Mouse (Mus musculus): ENCODE results near the gene Adprh. TPM values are rescaled to one million over a fixed set of nuclear protein-coding genes. Genes with fewer than 3 reads are reported as not detected.

The Adprh gene
- polyA plus RNA-seq, 1 experiment: 77.3 TPM

DNA sequence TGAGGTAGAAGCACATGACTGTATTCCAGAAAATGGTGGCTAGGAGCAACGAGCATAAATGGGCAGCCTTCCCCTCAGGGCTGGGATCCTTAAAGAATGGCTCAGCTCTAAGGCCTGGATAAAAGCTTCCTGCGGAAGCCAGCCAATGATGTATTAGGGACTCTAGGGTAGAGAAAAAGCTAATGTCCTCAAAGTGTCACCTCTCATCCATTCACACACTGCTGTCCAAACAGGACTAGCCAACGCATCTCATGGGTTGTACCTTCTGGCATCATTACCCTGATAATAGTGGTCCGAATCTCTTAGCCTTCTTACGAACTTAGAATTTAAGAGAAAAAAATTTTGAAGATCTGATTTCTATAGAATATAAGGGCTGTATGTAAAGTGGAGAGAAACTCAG, 10.8 kb upstream of the Adprh start:
- DNase-seq (ENCODE audit: low read depth): no peak
- TF ChIP-seq POLR2A (IDR thresholded peaks at IDR 0.05; ENCODE audit: borderline replicate concordance, extremely low read depth, insufficient read depth, insufficient read length, poor library complexity, severe bottlenecking) (no peak), CTCF (IDR thresholded peaks at IDR 0.05; ENCODE audit: borderline replicate concordance, extremely low read depth, insufficient read depth, insufficient read length) (no peak)

DNA sequence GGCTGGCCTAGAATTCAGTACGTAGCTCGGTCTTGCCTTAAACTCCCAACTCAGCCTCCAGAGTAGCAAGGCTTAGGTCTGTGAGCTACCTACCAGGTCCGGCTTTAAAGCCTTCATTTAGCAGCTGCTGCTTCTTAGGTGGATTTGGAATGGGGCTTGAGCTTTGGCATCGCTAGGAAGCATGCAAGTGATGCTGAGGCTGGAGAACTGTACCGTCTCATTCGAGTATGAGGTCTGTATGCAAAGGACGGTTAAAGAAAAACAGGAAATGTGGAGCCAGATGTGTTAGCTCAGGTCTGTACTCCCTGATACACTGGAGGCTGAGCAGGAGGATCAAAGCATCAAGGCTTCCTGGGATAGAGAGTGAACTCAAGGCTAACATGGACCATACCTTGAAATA, 9.7 kb upstream of the Adprh start:
- no peak for DNase-seq (ENCODE audit: low read depth)
- TF ChIP-seq CTCF (IDR thresholded peaks at IDR 0.05; ENCODE audit: borderline replicate concordance, extremely low read depth, insufficient read depth, insufficient read length): no peak
- TF ChIP-seq POLR2A (IDR thresholded peaks at IDR 0.05; ENCODE audit: borderline replicate concordance, extremely low read depth, insufficient read depth, insufficient read length, poor library complexity, severe bottlenecking): no peak

DNA sequence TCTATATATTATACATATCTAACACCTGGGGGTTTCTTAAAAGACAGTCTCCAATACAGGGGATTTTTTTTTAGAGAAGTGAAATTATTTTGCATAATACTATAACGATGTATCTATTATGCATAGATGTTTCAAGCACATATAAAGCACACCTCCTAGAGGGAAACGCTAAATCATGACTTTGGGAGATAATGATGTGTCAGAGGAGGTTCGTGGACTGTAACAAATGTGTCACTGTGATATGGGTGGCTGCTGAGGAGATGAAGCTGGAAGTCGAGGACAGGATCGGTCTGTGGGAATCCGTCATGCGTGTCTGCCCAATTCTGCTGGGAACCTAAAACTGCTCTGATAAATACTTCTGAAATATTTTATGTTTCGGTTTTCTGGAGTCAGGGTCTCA, 9.2 kb upstream of the Adprh start:
- TF ChIP-seq POLR2A (IDR thresholded peaks at IDR 0.05; ENCODE audit: borderline replicate concordance, extremely low read depth, insufficient read depth, insufficient read length, poor library complexity, severe bottlenecking) (no peak), CTCF (IDR thresholded peaks at IDR 0.05; ENCODE audit: borderline replicate concordance, extremely low read depth, insufficient read depth, insufficient read length) (no peak)
- no peak for DNase-seq (ENCODE audit: low read depth)

DNA sequence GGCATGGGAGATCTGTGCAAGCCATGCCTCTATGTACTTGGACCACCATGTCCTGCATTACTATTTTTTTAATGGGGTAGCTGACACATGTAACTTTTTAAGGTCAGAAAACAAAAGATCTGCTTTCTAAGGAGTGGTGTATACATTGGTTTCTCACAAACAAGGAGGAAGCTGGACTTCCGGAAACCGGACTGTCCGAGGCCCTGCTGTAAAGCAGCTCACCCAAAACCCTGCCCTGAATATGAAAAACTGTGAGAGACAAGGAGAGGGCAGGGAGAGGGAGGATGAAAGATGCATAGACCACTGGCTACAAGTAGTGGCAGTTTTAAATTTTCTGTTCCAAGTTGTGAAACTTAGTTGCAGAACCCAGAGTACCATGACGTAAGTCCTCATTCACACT, 7.5 kb upstream of the Adprh start:
- TF ChIP-seq POLR2A (IDR thresholded peaks at IDR 0.05; ENCODE audit: borderline replicate concordance, extremely low read depth, insufficient read depth, insufficient read length, poor library complexity, severe bottlenecking): no peak
- no peak for TF ChIP-seq CTCF (IDR thresholded peaks at IDR 0.05; ENCODE audit: borderline replicate concordance, extremely low read depth, insufficient read depth, insufficient read length)
- DNase-seq (ENCODE audit: low read depth): no peak

DNA sequence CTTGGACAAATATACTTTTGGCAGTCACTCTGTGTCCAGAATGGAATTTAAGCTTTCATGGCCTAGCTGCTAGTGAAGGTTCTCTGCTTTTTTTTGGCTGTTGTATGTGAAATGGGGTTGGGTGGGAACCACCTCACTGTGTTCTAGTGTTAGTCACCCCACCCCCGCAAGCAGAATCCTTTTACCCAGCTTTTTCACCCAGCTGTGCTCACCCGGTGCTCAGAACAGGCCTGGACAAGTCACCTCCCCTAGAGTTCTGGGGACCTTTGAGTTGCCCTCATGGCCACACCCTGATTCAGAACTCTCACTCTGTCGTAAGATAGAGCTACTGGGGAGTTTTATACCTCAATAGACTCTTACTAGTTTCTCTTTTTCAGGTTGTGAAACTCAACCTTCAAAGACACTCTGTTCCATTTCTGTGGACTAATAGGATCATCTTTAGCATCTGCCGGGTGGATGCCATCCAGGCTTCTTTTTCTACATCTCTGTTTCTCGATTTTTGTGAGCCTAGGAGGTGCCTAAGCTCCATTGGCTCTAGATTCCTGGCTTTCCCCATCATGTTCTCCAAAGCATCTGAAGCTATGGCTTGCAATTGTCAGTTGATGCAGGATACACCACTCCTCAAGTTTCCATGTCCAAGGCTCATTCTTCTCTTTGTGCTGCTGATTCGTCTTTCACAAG, 6.2 kb upstream of the Adprh start:
- no peak for DNase-seq (ENCODE audit: low read depth)
- TF ChIP-seq CTCF (IDR thresholded peaks at IDR 0.05; ENCODE audit: borderline replicate concordance, extremely low read depth, insufficient read depth, insufficient read length) (no peak), POLR2A (IDR thresholded peaks at IDR 0.05; ENCODE audit: borderline replicate concordance, extremely low read depth, insufficient read depth, insufficient read length, poor library complexity, severe bottlenecking) (no peak)

DNA sequence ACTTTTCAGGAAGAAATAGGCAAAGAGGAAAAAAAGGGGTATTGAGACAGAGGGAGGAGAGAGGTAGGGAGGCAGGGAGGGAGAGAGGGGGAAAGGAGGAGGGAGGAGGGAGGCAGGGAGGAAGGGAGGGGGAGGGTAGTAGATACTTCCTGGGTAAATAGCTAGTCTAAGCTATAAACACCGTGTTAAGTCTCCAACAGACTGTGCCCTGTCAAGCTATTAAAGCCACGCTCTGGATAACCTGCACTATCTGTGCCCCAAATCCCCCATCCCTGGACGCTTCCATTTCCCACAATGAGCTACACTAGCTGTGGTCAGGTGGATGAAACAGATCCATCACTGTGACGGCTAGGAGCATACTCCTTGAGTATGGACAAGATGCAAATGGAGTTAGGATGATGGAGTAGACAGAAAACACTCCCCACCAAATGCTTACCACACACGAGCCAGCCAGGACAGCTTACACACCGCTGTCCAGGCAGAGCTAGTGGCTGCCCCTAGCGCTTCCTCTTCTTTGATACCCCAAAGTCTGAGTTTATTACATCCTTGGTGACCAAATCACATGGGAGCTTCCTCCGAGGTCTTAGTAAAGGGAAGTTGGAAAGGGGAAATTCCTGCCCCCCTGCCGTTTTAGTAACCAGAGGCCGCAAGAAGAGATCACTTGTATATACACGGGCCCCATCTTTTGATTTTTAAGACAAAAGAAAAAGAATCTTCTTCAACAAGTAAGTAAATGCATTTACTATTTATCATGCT, 4.5 kb upstream of the Adprh start:
- peak; percentile 5 for DNase-seq (ENCODE audit: low read depth)
- no peak for TF ChIP-seq POLR2A (IDR thresholded peaks at IDR 0.05; ENCODE audit: borderline replicate concordance, extremely low read depth, insufficient read depth, insufficient read length, poor library complexity, severe bottlenecking)
- no peak for TF ChIP-seq CTCF (IDR thresholded peaks at IDR 0.05; ENCODE audit: borderline replicate concordance, extremely low read depth, insufficient read depth, insufficient read length)

DNA sequence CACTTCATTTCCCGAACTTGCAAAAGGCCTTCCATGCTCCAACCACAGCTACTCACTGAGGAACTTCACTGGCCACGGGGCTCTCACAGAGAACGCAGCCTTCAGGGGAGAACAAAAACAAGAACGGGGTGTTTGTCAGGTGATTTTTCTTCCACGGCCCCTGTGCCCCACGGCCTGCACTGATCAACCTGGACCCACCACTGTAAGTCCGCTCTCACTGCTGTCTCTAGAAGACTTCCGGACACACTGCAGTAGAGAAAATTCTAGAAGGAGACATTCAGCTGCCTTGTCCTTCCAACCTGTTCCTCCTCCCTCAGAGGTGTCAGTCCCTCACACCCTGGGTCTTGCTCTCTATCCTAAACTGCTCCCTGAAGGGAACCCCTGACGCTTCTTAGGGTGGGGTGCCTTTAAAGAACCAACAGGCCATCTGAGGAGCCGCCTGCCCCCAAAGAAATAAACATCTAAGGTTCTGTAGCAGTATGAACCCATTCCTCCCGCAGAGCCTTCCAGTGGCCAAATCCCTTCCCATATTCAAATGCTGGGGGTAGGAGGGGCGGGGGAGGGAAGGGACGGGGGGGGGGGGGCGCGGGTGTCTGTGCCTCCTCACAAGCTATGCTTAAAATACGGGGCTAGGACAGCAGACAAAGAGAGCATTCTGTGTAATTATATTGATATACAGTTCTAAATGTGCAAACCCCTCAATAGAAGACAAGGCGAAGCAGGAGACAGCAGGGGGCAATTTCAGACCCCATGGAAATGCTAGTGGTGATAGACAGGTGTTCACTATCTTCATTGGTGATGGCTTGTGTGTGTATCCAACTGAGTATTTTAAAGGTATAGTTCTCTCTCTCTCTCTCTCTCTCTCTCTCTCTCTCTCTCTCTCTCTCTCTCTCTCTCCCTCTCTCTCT, 3.3 kb upstream of the Adprh start, which contains the start of gene Cd80:
Cd80 (plus strand) TSS at position 51 of the 908 bp plus-strand sequence.
- no peak for TF ChIP-seq POLR2A (IDR thresholded peaks at IDR 0.05; ENCODE audit: borderline replicate concordance, extremely low read depth, insufficient read depth, insufficient read length, poor library complexity, severe bottlenecking)
- TF ChIP-seq CTCF (IDR thresholded peaks at IDR 0.05; ENCODE audit: borderline replicate concordance, extremely low read depth, insufficient read depth, insufficient read length): no peak
- no peak for DNase-seq (ENCODE audit: low read depth)

DNA sequence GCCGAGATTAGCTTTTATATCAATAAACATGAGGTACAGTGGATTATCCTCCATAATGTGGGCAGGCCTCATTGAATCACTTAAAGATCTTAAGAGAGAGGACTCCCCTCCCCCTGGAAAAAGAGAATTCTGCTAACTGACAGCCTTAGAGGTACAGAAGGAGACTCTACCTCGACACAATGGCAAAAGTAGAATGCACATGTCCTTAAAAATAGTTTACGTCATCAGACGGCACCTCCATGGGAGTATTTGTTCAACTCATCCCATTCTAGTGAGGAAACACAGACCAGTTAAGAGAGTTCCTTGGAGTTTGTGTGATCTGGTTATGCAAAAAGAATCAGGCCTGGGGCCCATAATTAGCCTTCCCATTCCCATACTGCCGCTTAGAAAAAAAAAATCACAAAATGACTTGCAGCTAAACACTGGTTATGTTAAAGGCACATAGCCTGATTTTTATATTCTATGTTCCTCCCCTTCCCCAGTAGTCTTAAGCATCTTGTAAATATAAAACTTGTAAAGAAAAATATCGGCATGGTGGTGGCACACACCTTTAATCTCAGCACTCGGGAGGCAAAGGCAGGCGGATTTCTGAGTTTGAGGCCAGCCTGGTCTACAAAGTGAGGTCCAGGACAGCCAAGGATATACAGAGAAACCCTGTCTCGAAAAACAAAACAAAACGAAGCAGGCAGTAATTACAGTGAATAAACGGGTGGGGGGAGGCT, 2.2 kb upstream of the Adprh start:
- TF ChIP-seq CTCF (IDR thresholded peaks at IDR 0.05; ENCODE audit: borderline replicate concordance, extremely low read depth, insufficient read depth, insufficient read length) (no peak), POLR2A (IDR thresholded peaks at IDR 0.05; ENCODE audit: borderline replicate concordance, extremely low read depth, insufficient read depth, insufficient read length, poor library complexity, severe bottlenecking) (no peak)
- no peak for DNase-seq (ENCODE audit: low read depth)

DNA sequence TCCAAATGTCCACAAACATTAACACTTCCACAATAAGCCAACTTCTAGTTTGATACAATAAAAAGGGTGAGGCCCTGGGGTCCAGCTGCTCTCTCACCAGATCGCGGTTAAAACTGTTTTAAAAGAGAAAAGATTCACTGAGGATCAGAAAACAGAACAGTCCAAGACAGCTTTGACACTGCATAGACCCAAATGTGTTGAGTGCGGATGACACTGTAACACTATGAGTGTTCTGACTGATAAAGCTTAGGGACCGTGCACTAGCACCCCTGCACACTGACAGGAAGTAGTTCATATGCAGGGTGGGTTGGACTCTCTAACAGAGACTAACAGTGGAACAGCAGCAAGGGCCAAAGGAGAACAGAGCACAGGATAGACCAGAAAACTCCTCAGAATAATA, 1.4 kb upstream of the Adprh start:
- no peak for DNase-seq (ENCODE audit: low read depth)
- no peak for TF ChIP-seq POLR2A (IDR thresholded peaks at IDR 0.05; ENCODE audit: borderline replicate concordance, extremely low read depth, insufficient read depth, insufficient read length, poor library complexity, severe bottlenecking)
- TF ChIP-seq CTCF (IDR thresholded peaks at IDR 0.05; ENCODE audit: borderline replicate concordance, extremely low read depth, insufficient read depth, insufficient read length): no peak

DNA sequence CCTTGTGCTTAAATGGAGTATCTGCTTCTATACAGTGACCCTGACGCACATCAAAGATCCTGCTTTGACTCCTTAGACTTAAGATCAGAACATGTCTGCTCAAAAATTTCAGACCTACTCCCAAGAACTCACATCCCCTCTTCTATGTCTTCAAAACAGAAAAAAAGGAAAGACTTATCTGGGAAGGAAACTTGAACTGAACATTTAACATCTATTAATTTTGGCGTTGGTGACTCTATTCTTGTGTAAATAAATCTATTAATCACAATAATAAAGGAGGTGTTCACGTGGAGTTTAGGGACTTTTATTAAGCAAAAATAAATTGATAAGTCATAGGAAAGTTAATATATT, 675 bp upstream of the Adprh start:
- no peak for DNase-seq (ENCODE audit: low read depth)
- TF ChIP-seq CTCF (IDR thresholded peaks at IDR 0.05; ENCODE audit: borderline replicate concordance, extremely low read depth, insufficient read depth, insufficient read length) (no peak), POLR2A (IDR thresholded peaks at IDR 0.05; ENCODE audit: borderline replicate concordance, extremely low read depth, insufficient read depth, insufficient read length, poor library complexity, severe bottlenecking) (no peak)

Measured in brain, embryonic 14.5 days (tissue).